Mouse (Mus musculus): Measurements from ENCODE around the gene Gprin1.

Gene Gprin1

GRCm38 (mm10) chr13:54759496-54759895 lies 9.8 kb upstream of the Gprin1 start:
- DNase-seq: no peak

GRCm38 (mm10) chr13:54758756-54759470 lies 9.2 kb upstream of the Gprin1 start:
- no peak for DNase-seq

- DNase-seq: peak; percentile 96 to 98
Observed at GRCm38 (mm10) chr13:54758045-54758755, 8.5 kb upstream of the Gprin1 start.

GRCm38 (mm10) chr13:54757093-54757830 lies 7.6 kb upstream of the Gprin1 start:
- DNase-seq: peak; percentile 71 to 83

GRCm38 (mm10) chr13:54756156-54756712 lies 6.6 kb upstream of the Gprin1 start:
- DNase-seq: no peak

- no peak for DNase-seq
Observed at GRCm38 (mm10) chr13:54755201-54755830, 5.6 kb upstream of the Gprin1 start.

- DNase-seq: no peak
Observed at GRCm38 (mm10) chr13:54754169-54755080, 4.8 kb upstream of the Gprin1 start.

GRCm38 (mm10) chr13:54753733-54754132 lies 4.1 kb upstream of the Gprin1 start:
- no peak for DNase-seq

- peak; percentile 57 to 73 for DNase-seq
Observed at GRCm38 (mm10) chr13:54752656-54753055, 3.0 kb upstream of the Gprin1 start.

GRCm38 (mm10) chr13:54750699-54751098 lies 1.0 kb upstream of the Gprin1 start:
- DNase-seq: no peak

GRCm38 (mm10) chr13:54749061-54749863 lies 412 bp downstream of the Gprin1 start:
- DNase-seq: peak; percentile 79 to 87

- peak in 1 of 2 experiments; percentile 47 for DNase-seq
Observed at GRCm38 (mm10) chr13:54748721-54749060, 983 bp downstream of the Gprin1 start.

GRCm38 (mm10) chr13:54748190-54748589 lies 1.5 kb downstream of the Gprin1 start:
- DNase-seq: peak in 1 of 2 experiments; percentile 42

- peak; percentile 78 to 82 for DNase-seq
Observed at GRCm38 (mm10) chr13:54746896-54747295, 2.8 kb downstream of the Gprin1 start.

- peak in 1 of 2 experiments; percentile 28 for DNase-seq
Observed at GRCm38 (mm10) chr13:54746110-54746509, 3.6 kb downstream of the Gprin1 start.

GRCm38 (mm10) chr13:54738213-54738601 lies 11.5 kb downstream of the Gprin1 start:
- peak; percentile 58 to 67 for DNase-seq

- DNase-seq: peak; percentile 47 to 61
Observed at GRCm38 (mm10) chr13:54737488-54738212, 12.0 kb downstream of the Gprin1 start.

GRCm38 (mm10) chr13:54736931-54737330 lies 12.7 kb downstream of the Gprin1 start:
- no peak for DNase-seq

GRCm38 (mm10) chr13:54726131-54726530 lies 23.5 kb downstream of the Gprin1 start:
- no peak for DNase-seq

GRCm38 (mm10) chr13:54723143-54723542 lies 26.5 kb downstream of the Gprin1 start:
- no peak for DNase-seq
